Mouse (Mus musculus): ENCODE data around the gene Rbm4b. TPM values are rescaled to one million over a fixed set of nuclear protein-coding genes. Genes with fewer than 3 reads are reported as not detected.

Rbm4b gene
- polyA plus RNA-seq, 1 experiment from 2014 or later, result 110 TPM

DNA sequence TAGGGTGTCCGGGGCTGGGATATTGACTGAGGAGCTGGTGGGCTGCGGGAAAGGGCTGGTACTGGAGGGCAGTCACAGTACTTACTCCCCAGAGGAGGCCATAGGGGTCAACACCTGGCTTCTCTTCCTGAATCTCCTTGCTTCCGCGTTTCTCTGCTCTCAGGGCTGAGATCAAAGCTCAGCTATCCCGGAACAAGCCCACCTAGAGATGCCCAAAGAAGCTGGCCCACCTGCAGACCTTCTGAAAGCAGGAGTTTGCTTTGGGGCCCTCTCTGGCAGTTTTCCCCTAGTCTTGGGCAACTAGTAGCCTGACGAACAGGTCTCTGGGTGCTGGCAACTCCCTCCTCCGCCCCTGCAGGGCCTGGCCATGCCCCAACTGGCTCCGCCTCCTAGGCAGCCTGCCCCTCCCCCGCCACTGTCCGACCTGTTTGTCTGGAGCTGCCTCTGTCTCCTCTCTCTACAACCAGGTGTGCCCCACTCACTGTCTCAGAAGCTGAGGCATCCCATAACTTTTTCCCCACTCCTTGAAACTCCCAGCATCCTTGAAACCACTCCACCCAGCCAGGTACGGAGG, 35.5 kb upstream of the Rbm4b start:
- 18% methylated on average over 11 of the region's 11 CpGs for WGBS
- Histone ChIP-seq H3K9me3 (replicated peaks) (no peaks in the 10 kb centered on the region), H3K4me3 (peak overlapping the region; percentile 1; the same call in 1 of the 2 replicates), H3K36me3 (peaks cover 48% of the 10 kb centered on the region), H3K27ac (replicated peaks) (no peak overlapping the region), H3K27me3 (ENCODE audit: low read depth, poor library complexity, severe bottlenecking) (peaks cover 32% of the 10 kb centered on the region), H3K4me1 (peaks cover 29% of the 10 kb centered on the region)
- no peak for DNase-seq (ENCODE audit: low spot score)

DNA sequence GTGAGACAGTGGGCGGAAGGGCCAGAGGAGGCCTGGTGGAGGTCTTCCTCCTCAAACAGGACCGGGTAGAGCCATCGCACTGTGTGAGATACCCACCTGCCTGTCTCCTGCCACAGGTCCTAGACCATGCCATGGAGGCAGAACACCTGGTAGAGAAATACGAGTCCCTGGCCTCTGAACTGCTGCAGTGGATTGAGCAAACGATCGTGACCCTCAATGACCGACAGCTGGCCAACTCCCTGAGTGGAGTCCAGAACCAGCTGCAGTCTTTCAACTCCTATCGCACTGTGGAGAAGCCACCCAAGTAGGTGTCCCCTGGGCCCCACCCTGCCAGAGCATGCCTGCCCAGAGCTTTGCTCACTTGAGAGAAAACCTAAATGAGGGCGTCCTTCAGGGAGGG, 27.1 kb upstream of the Rbm4b start:
- no peaks in the 10 kb centered on the region for H3K27me3 ChIP-seq (ENCODE audit: low read depth, poor library complexity, severe bottlenecking)
- H3K4me3 ChIP-seq, result no peak overlapping the region
- no peak overlapping the region for H3K27ac ChIP-seq (replicated peaks)
- no peak for DNase-seq (ENCODE audit: low spot score)
- H3K9me3 ChIP-seq (replicated peaks), result no peaks in the 10 kb centered on the region
- peaks cover 88% of the 10 kb centered on the region for H3K36me3 ChIP-seq
- 92% methylated on average over 9 of the region's 9 CpGs for WGBS
- H3K4me1 ChIP-seq, result no peaks in the 10 kb centered on the region

DNA sequence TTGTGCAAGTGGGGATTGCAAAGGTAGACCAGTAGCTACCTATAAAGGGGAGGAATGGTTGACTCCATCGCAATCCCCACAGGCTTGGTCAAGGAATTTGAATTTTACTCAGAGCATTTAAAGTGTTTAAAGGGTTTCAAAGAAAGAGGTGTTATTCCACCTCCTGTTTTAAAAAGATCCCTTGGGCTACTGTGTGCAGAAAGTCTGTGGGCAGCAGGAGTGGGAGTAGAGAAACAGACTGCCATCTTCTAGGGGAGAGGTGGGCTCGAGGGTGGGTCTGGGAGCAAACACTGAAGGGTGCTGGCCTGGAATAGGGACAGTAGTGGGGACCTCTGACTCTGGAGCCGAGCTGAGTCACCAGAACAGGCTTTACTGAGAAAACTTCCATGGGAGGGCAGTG, 23.2 kb upstream of the Rbm4b start:
- H3K27ac ChIP-seq (replicated peaks), result no peak overlapping the region
- WGBS, result 89% methylated on average over 3 of the region's 3 CpGs
- H3K36me3 ChIP-seq, result peaks cover 93% of the 10 kb centered on the region
- no peaks in the 10 kb centered on the region for H3K9me3 ChIP-seq (replicated peaks)
- H3K27me3 ChIP-seq (ENCODE audit: low read depth, poor library complexity, severe bottlenecking), result no peaks in the 10 kb centered on the region
- no peaks in the 10 kb centered on the region for H3K4me1 ChIP-seq
- no peak for DNase-seq (ENCODE audit: low spot score)
- H3K4me3 ChIP-seq, result no peak overlapping the region

DNA sequence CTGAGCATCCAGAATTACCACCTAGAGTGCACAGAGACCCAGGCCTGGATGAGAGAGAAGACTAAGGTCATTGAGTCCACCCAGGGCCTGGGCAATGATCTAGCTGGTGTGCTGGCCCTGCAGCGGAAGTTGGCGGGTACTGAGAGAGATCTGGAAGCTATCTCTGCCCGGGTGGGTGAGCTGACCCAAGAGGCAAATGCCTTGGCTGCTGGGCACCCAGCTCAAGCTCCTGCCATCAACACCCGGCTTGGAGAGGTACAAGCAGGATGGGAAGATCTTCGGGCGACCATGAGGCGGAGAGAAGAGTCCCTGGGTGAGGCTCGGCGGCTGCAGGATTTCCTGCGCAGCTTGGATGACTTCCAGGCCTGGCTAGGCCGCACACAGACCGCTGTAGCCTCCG, 18.4 kb upstream of the Rbm4b start:
- WGBS, result 87% methylated on average over 13 of the region's 13 CpGs

DNA sequence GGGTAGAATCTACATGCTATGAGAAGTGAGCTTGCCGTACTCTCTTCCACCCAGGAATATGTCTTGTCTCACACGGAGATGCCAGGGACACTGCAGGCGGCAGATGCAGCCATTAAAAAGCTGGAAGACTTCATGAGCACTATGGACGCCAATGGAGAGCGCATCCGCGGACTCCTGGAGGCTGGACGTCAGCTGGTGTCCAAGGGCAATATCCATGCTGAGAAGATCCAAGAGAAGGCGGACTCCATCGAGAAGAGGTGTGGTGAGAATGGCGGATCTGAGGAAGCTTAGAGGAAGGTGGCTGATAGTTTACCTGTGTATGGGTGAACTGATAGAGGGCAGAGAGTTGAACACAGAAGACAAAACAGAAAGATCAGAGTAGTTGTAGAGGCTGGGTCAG, 17.2 kb upstream of the Rbm4b start:
- WGBS, result 92% methylated on average over 11 of the region's 11 CpGs
- Histone ChIP-seq H3K4me3 (no peak overlapping the region), H3K4me1 (no peaks in the 10 kb centered on the region), H3K27ac (replicated peaks) (no peak overlapping the region), H3K36me3 (peaks cover 88% of the 10 kb centered on the region), H3K9me3 (replicated peaks) (no peaks in the 10 kb centered on the region), H3K27me3 (ENCODE audit: low read depth, poor library complexity, severe bottlenecking) (no peaks in the 10 kb centered on the region)
- DNase-seq (ENCODE audit: low spot score), result no peak

More for the DNA sequence above, 18.4 kb upstream of the Rbm4b start:
- H3K4me3 ChIP-seq, result no peak overlapping the region
- no peak for DNase-seq (ENCODE audit: low spot score)
- H3K4me1 ChIP-seq, result no peaks in the 10 kb centered on the region
- H3K36me3 ChIP-seq, result peaks cover 95% of the 10 kb centered on the region
- H3K27ac ChIP-seq (replicated peaks), result no peak overlapping the region
- no peaks in the 10 kb centered on the region for H3K27me3 ChIP-seq (ENCODE audit: low read depth, poor library complexity, severe bottlenecking)
- H3K9me3 ChIP-seq (replicated peaks), result no peaks in the 10 kb centered on the region

- Histone ChIP-seq H3K27ac (replicated peaks) (no peak overlapping the region), H3K9me3 (replicated peaks) (no peaks in the 10 kb centered on the region), H3K4me1 (no peaks in the 10 kb centered on the region), H3K27me3 (ENCODE audit: low read depth, poor library complexity, severe bottlenecking) (no peaks in the 10 kb centered on the region), H3K4me3 (no peak overlapping the region), H3K36me3 (peaks cover 88% of the 10 kb centered on the region)
- 92% methylated on average over 5 of the region's 5 CpGs for WGBS
- DNase-seq (ENCODE audit: low spot score), result no peak
These were observed 16.5 kb upstream of the Rbm4b start for GRCm38 (mm10) chr19:4739762-4740161.

GRCm38 (mm10) chr19:4741482-4741881, 14.8 kb upstream of the Rbm4b start:
- Histone ChIP-seq H3K36me3 (peaks cover 91% of the 10 kb centered on the region), H3K27ac (replicated peaks) (no peak overlapping the region), H3K4me3 (no peak overlapping the region), H3K9me3 (replicated peaks) (no peaks in the 10 kb centered on the region), H3K4me1 (no peaks in the 10 kb centered on the region), H3K27me3 (ENCODE audit: low read depth, poor library complexity, severe bottlenecking) (no peaks in the 10 kb centered on the region)
- no peak for DNase-seq (ENCODE audit: low spot score)
- WGBS, result 83% methylated on average over 10 of the region's 10 CpGs

GRCm38 (mm10) chr19:4742229-4742628, 14.1 kb upstream of the Rbm4b start:
- H3K27ac ChIP-seq (replicated peaks), result no peak overlapping the region
- H3K4me3 ChIP-seq, result no peak overlapping the region
- H3K9me3 ChIP-seq (replicated peaks), result no peaks in the 10 kb centered on the region
- H3K27me3 ChIP-seq (ENCODE audit: low read depth, poor library complexity, severe bottlenecking), result no peaks in the 10 kb centered on the region
- no peaks in the 10 kb centered on the region for H3K4me1 ChIP-seq
- 93% methylated on average over 6 of the region's 6 CpGs for WGBS
- peaks cover 91% of the 10 kb centered on the region for H3K36me3 ChIP-seq
- DNase-seq (ENCODE audit: low spot score), result no peak

GRCm38 (mm10) chr19:4743524-4743923, 12.8 kb upstream of the Rbm4b start:
- Histone ChIP-seq H3K27me3 (ENCODE audit: low read depth, poor library complexity, severe bottlenecking) (no peaks in the 10 kb centered on the region), H3K4me1 (no peaks in the 10 kb centered on the region), H3K4me3 (no peak overlapping the region), H3K9me3 (replicated peaks) (no peaks in the 10 kb centered on the region), H3K27ac (replicated peaks) (no peak overlapping the region), H3K36me3 (peaks cover 91% of the 10 kb centered on the region)
- DNase-seq (ENCODE audit: low spot score), result no peak
- WGBS, result 41% methylated on average over 5 of the region's 5 CpGs

- Histone ChIP-seq H3K27ac (replicated peaks) (no peak overlapping the region), H3K9me3 (replicated peaks) (no peaks in the 10 kb centered on the region), H3K36me3 (peaks cover 91% of the 10 kb centered on the region), H3K27me3 (ENCODE audit: low read depth, poor library complexity, severe bottlenecking) (no peaks in the 10 kb centered on the region), H3K4me1 (no peaks in the 10 kb centered on the region), H3K4me3 (no peak overlapping the region)
- 84% methylated on average over 14 of the region's 14 CpGs for WGBS
- no peak for DNase-seq (ENCODE audit: low spot score)
These were observed 12.3 kb upstream of the Rbm4b start for GRCm38 (mm10) chr19:4744026-4744425.

GRCm38 (mm10) chr19:4745057-4745456, 11.2 kb upstream of the Rbm4b start:
- WGBS, result 88% methylated on average over 9 of the region's 9 CpGs
- peaks cover 91% of the 10 kb centered on the region for H3K36me3 ChIP-seq
- H3K9me3 ChIP-seq (replicated peaks), result no peaks in the 10 kb centered on the region
- H3K4me3 ChIP-seq, result no peak overlapping the region
- H3K27me3 ChIP-seq (ENCODE audit: low read depth, poor library complexity, severe bottlenecking), result no peaks in the 10 kb centered on the region
- no peak for DNase-seq (ENCODE audit: low spot score)
- H3K4me1 ChIP-seq, result no peaks in the 10 kb centered on the region
- no peak overlapping the region for H3K27ac ChIP-seq (replicated peaks)

DNA sequence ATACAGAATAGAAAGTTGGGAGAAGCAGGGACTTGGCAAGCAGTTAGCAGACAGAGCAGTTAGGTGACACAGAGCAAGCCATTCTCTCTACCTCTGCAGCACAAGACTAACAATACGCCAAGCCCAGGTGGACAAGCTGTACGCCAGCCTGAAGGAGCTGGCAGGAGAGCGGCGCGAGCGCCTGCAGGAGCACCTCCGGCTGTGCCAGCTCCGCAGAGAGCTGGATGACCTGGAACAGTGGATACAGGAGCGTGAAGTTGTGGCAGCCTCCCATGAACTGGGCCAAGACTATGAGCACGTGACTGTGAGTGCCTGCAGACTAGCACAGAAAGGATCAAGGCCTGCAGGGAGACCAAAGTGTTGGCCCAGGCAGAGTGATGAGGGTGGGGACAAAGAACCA, 10.6 kb upstream of the Rbm4b start:
- DNase-seq (ENCODE audit: low spot score), result no peak
- 95% methylated on average over 10 of the region's 10 CpGs for WGBS
- Histone ChIP-seq H3K4me3 (no peak overlapping the region), H3K27me3 (ENCODE audit: low read depth, poor library complexity, severe bottlenecking) (no peaks in the 10 kb centered on the region), H3K36me3 (peaks cover 91% of the 10 kb centered on the region), H3K27ac (replicated peaks) (no peak overlapping the region), H3K9me3 (replicated peaks) (no peaks in the 10 kb centered on the region), H3K4me1 (no peaks in the 10 kb centered on the region)

DNA sequence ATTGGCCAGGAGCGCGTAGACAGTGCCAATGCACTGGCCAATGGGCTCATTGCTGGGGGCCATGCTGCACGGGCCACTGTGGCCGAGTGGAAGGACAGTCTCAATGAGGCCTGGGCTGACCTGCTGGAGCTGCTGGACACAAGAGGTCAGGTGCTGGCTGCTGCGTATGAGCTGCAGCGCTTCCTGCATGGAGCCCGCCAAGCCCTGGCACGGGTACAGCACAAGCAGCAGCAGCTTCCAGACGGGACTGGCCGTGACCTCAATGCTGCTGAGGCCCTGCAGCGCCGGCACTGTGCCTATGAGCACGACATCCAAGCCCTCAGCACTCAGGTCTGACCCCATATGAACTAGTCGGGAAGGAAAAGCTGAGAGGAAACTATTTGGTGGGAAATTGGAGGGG, 9.7 kb upstream of the Rbm4b start:
- no peak overlapping the region for H3K27ac ChIP-seq (replicated peaks)
- peaks cover 91% of the 10 kb centered on the region for H3K36me3 ChIP-seq
- no peaks in the 10 kb centered on the region for H3K4me1 ChIP-seq
- H3K4me3 ChIP-seq, result no peak overlapping the region
- no peaks in the 10 kb centered on the region for H3K27me3 ChIP-seq (ENCODE audit: low read depth, poor library complexity, severe bottlenecking)
- no peak for DNase-seq (ENCODE audit: low spot score)
- 88% methylated on average over 14 of the region's 14 CpGs for WGBS
- no peaks in the 10 kb centered on the region for H3K9me3 ChIP-seq (replicated peaks)

Measured in midbrain, embryonic 10.5 days (tissue).